Mouse (Mus musculus) ES-E14 (cell line): Measurements from ENCODE around the gene Fkbp5. TPM values are rescaled to one million over a fixed set of nuclear protein-coding genes. Genes with fewer than 3 reads are reported as not detected.

Source experiments
- DNase-seq: peaks from one replicate; pipeline ENCODE4 v3.0.0-alpha.2; 2013; ENCODE audit warnings: low read depth, low spot score
- H3K27ac ChIP-seq: 2 replicates; pipeline ENCODE4 v1.5.1; 2012; ENCODE audit warnings: low read depth, mild to moderate bottlenecking, low read length, moderate library complexity, mixed read lengths; ENCODE audit not compliant: poor library complexity, insufficient read depth, severe bottlenecking
- H3K36me3 ChIP-seq: 2 replicates; pipeline ENCODE4 v1.6.1; 2012; ENCODE audit warnings: mild to moderate bottlenecking, low read length, moderate library complexity, mixed read lengths; ENCODE audit not compliant: control insufficient read depth, poor library complexity, insufficient read depth, severe bottlenecking
- H3K4me1 ChIP-seq, 2 experiments: fragments of 150-350 bp in 1 of 2; sonication (generic) in 1 of 2; 2 replicates each; pipeline ENCODE4 v1.6.1; 2012; ENCODE audit warnings: low read length in 2 of 2, mild to moderate bottlenecking in 1 of 2, mixed read lengths in 1 of 2; ENCODE audit not compliant: control insufficient read depth in 2 of 2, insufficient read depth in 2 of 2, poor library complexity in 1 of 2
- H3K4me3 ChIP-seq, 2 experiments: fragments of 150-350 bp in 1 of 2; sonication (generic) in 1 of 2; 2 replicates each; pipeline ENCODE4 v1.5.1; 2012; ENCODE audit warnings: low read length in 2 of 2, low read depth in 1 of 2, mild to moderate bottlenecking in 1 of 2, mixed read lengths in 1 of 2; ENCODE audit not compliant: insufficient read depth in 1 of 2, poor library complexity in 1 of 2, severe bottlenecking in 1 of 2
- H3K9ac ChIP-seq: 2 replicates; pipeline ENCODE4 v1.6.1; 2012; ENCODE audit warnings: low read depth, mild to moderate bottlenecking, low read length, mixed read lengths; ENCODE audit not compliant: poor library complexity, insufficient read depth, severe bottlenecking
- H3K9me3 ChIP-seq: fragments of 150-350 bp; sonication (generic); 2 replicates; pipeline ENCODE4 v1.6.1; 2012; ENCODE audit warnings: low read depth, mild to moderate bottlenecking, low read length; ENCODE audit not compliant: control insufficient read depth, insufficient read depth
- CHD2 ChIP-seq: IDR thresholded peaks from 2 replicates; pipeline ENCODE4 v1.6.1; 2014; ENCODE audit warnings: mild to moderate bottlenecking, low read depth, low read length, inconsistent platforms
- HCFC1 ChIP-seq: IDR thresholded peaks from 2 replicates; pipeline ENCODE4 v1.6.1; 2012; ENCODE audit warnings: low read length, inconsistent platforms, borderline replicate concordance; ENCODE audit not compliant: insufficient read depth
- MAFK ChIP-seq: IDR thresholded peaks from 2 replicates; pipeline ENCODE4 v1.6.1; 2014; ENCODE audit warnings: mild to moderate bottlenecking, low read depth, low read length, inconsistent platforms; ENCODE audit not compliant: insufficient read depth
- ZC3H11A ChIP-seq: IDR thresholded peaks from 2 replicates; pipeline ENCODE4 v1.6.1; 2012; ENCODE audit warnings: low read depth, mild to moderate bottlenecking, inconsistent platforms, low read length, borderline replicate concordance
- ZNF384 ChIP-seq: IDR thresholded peaks from 2 replicates; pipeline ENCODE4 v1.6.1; 2012; ENCODE audit warnings: low read depth, low read length, inconsistent platforms
- in situ Hi-C, 2 experiments: fragments of 600-800 bp; cut with MboI; formaldehyde crosslinking; loops; one replicate each; pipeline ENCODE4 v1.15.1; 2025; ENCODE audit warnings: low sequenced_read_pairs in 2 of 2, inconsistent platforms in 1 of 2; ENCODE audit not compliant: unreplicated experiment in 2 of 2
- total RNA-seq: library from RNA; depleted of rRNA; stranded (reverse); fragments of 300-350 nt; gene quantifications from 2 replicates; pipeline ENCODE4 v1.2.3, GENCODE M21; 2012

Fkbp5 gene
- total RNA-seq, 1 experiment, result 43.6 TPM

DNA sequence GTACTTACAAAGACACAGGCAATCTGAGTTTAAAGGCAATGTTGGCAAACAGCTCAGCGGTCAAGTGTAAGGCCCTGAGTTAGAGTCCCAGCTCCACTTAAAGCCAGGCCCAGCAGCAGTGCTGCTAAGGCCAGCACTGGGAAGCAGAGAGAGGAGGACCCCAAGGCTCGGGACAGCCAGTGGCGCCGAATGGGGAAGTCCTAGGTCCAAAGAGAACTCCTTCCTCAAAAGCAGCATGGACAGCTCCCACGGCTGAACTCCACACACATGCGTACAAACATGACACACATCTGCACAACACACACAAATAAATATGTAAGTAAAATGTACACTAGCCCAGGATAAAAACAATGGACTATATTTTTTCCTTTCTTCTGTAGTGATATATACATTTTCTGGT, 84.3 kb downstream of the Fkbp5 start:
- Histone ChIP-seq H3K4me1 (peaks cover 0 to 4% of the 10 kb centered on the region in 2 experiments; a peak in 1 of 4 replicates), H3K36me3 (peaks cover 23% of the 10 kb centered on the region), H3K4me3 (no peak overlapping the region), H3K27ac (no peak overlapping the region), H3K9me3 (no peaks in the 10 kb centered on the region), H3K9ac (no peak overlapping the region)
- DNase-seq, result no peak
- TF ChIP-seq HCFC1 (no peak), ZC3H11A (no peak), CHD2 (no peak), ZNF384 (no peak), MAFK (no peak)
- in situ Hi-C loops, result no loop called here

DNA sequence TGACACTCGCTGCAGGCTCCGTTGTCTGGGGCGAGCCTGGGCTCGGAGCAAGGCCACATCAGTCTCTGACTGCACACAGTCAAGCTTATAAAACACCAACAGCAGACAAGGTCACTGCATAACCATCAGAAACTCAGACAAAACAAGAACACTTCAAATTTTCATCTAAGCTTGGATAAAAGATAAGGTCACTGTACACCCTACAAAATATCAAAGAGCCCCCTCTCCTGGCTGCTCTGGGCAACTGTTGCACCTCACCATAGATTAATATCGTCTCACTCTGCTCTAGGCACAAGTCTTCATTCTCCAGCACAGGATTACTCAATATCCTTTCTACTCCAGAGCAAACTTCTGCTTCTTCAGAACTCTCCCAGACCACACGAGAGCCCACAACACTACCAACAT, 85.4 kb downstream of the Fkbp5 start:
- DNase-seq, result no peak
- no peak for TF ChIP-seq ZNF384
- TF ChIP-seq CHD2, result no peak
- no peak for TF ChIP-seq HCFC1
- no peak for TF ChIP-seq ZC3H11A
- TF ChIP-seq MAFK, result no peak
- no peak overlapping the region for H3K27ac ChIP-seq

DNA sequence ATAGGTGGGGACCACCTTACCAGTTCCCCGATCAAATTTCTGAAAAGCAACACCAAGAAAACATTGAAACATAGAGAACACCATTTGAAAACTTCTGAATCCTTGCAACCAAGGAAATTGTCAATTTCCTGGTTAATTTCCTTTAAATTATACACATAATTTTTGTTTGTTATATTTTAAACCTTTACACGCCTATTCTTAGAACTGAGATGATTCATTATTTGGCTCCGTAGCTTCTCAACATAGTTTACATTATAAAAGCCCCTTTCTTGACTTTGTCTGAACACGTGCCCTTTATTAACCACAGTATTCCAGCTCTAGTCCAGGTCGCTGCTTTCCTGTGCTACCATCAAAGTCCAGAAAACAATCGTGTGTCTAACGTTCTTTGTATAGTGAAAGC, 86.3 kb downstream of the Fkbp5 start:
- H3K27ac ChIP-seq, result no peak overlapping the region
- in situ Hi-C loops, result no loop called here

More for the DNA sequence above, 85.4 kb downstream of the Fkbp5 start:
- Histone ChIP-seq H3K4me1 (peaks cover 0 to 4% of the 10 kb centered on the region in 2 experiments; a peak in 1 of 4 replicates), H3K4me3 (no peak overlapping the region), H3K36me3 (peaks cover 27% of the 10 kb centered on the region), H3K9ac (no peak overlapping the region), H3K9me3 (no peaks in the 10 kb centered on the region)
- in situ Hi-C loops, result no loop called here

GRCm38 (mm10) chr17:28428474-28429258, 88.7 kb downstream of the Fkbp5 start:
- H3K9me3 ChIP-seq, result no peaks in the 10 kb centered on the region
- no peak for TF ChIP-seq ZC3H11A
- no peak for TF ChIP-seq ZNF384
- TF ChIP-seq HCFC1, result no peak
- TF ChIP-seq MAFK, result no peak
- TF ChIP-seq CHD2, result no peak
- no peak overlapping the region for H3K27ac ChIP-seq
- no peak for DNase-seq
- H3K36me3 ChIP-seq, result peaks cover 32% of the 10 kb centered on the region
- no peak overlapping the region for H3K4me3 ChIP-seq
- H3K9ac ChIP-seq, result no peak overlapping the region
- peaks cover 0 to 4% of the 10 kb centered on the region in 2 experiments; a peak in 2 of 4 replicates for H3K4me1 ChIP-seq
- in situ Hi-C loops, result no loop called here

More for the DNA sequence above, 86.3 kb downstream of the Fkbp5 start:
- TF ChIP-seq MAFK (no peak), ZNF384 (no peak), ZC3H11A (no peak), HCFC1 (no peak), CHD2 (no peak)
- Histone ChIP-seq H3K36me3 (peaks cover 28% of the 10 kb centered on the region), H3K9ac (no peak overlapping the region), H3K9me3 (no peaks in the 10 kb centered on the region), H3K4me3 (no peak overlapping the region), H3K4me1 (peaks cover 0 to 4% of the 10 kb centered on the region in 2 experiments; a peak in 1 of 4 replicates)
- no peak for DNase-seq
